Mouse (Mus musculus): Measurements from ENCODE around the gene Hoxd11.

The Hoxd11 gene

DNA sequence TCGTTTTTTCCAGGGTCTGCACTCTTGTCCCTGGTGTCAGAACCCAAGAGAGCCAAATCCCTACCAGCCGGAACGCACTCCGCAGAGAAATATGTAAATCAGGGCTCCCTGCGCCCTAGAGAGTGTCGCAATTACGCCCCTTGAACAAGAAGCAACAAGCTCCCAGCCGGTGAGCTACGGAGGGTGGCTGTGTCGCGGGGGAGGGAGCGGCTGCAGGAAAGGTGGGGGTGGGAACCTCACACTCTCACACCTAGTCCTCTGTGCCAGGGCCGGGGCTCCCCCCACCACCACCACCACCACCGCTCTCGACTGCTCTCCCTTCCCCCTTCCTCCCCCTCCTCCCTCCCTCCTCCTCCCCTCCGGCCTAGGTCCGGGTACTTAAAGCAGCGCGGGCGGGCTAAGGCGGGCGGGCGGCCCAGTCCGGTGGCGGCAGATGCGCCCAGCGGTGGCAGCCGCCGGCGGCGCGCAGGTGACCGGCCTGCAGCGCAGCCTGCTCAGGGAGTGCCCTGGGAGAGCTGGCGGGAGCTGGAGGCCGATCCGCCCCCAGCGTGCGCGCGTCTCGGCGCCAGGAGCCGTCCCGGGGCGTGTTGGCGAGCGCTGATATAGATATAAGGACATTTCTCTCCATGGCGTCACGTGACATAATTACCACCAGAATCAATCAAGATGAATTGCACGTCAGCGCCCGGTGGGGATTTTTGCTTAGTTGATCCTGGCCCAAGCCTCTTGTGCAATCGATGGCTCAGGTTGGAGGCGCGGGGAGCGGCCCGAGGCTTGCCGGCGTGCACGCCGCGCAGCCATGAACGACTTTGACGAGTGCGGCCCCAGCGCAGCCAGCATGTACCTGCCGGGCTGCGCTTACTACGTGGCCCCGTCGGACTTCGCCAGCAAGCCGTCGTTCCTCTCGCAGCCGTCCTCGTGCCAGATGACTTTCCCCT lies 2.5 kb downstream of the Hoxd11 start:
- no peak for DNase-seq (ENCODE audit: low read depth)

GRCm38 (mm10) chr2:74682796-74683195 lies 3.4 kb downstream of the Hoxd11 start:
- no peak for DNase-seq (ENCODE audit: low read depth)

DNA sequence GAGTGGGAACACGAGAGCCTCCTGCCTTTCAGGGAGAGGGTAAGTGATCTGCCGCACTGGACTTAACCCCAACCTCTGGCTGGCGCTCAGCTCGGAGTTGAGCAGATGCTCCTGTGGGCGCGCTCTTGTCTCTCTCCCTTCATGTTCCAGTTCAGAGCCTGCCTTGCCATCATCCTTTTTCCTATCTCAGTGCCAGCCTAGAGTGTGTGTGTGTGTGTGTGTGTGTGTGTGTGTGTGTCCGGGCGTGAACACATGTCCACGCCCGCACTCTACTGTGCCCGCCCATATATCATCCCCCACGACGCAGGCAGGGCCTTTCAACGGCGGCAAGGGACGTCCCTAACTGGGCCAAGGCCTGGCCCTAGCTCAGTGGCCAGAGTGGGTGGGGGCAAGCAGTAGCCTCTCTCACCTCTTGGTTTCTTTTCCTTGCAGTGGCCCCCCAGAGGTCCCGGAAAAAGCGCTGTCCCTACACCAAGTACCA lies 4.2 kb downstream of the Hoxd11 start:
- no peak for DNase-seq (ENCODE audit: low read depth)

GRCm38 (mm10) chr2:74684106-74684505 lies 4.7 kb downstream of the Hoxd11 start:
- no peak for DNase-seq (ENCODE audit: low read depth)

DNA sequence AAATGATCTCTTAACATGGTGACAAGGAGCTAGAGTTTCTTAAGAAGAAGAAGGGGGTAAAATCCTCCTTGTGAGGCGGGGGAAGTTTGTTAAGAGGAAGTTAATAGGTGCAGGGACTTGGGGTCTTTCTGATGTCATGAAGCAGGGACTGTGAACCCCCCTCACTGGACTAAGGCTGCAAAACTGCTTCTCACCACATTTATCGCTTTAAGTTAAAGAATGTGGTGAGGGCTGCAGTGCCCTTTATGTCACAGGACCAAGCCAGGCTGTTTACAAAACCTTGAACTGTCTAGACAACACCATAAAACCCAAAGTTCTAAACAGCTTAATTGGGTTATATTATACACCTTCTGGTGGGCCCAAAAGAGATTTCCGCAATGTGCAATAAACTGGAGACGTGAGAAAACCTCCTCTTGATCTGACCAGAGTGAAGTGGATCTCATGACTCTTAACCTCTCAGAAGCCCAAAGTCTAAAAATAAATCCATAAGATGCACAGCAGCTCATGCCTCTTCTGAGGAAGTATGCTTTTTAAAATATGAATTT lies 5.8 kb downstream of the Hoxd11 start:
- no peak for DNase-seq (ENCODE audit: low read depth)

- DNase-seq (ENCODE audit: low read depth), result peak; percentile 57
These were observed 7.1 kb downstream of the Hoxd11 start for GRCm38 (mm10) chr2:74686301-74686987.

DNA sequence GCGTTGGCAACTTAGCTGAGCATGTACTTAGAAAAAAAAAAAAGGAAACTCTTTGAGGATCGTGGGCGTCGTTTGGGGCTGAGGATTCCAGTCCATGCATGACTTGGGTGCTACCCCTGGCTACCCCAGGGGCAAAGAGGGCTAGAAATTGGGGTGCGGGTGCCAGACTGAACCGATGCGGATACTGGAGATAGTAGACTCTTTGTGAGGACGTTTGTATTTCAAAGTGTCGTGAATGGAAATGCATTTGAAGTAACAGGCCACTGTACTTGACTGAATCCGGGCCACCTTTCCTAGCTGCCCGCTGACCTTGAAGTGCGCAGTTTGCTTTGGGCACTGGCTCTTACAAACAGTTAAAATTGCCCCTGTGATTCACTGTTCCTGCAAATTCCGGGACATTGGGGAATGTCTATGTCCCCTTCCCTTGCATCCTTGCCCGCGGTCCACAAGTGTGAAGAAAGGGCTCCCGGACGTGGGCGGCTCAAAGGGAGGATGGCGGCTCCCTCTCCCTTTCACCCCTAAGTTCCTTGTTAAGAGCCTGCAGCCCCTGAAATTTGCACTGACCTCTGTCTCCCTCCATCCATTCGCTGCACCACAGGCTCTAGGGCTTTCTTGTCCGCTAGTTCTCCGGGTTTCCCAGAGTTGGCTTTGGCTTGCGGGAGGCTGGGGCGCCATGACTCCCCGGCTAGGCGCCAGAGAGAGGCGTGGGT lies 7.8 kb downstream of the Hoxd11 start:
- DNase-seq (ENCODE audit: low read depth), result no peak

DNA sequence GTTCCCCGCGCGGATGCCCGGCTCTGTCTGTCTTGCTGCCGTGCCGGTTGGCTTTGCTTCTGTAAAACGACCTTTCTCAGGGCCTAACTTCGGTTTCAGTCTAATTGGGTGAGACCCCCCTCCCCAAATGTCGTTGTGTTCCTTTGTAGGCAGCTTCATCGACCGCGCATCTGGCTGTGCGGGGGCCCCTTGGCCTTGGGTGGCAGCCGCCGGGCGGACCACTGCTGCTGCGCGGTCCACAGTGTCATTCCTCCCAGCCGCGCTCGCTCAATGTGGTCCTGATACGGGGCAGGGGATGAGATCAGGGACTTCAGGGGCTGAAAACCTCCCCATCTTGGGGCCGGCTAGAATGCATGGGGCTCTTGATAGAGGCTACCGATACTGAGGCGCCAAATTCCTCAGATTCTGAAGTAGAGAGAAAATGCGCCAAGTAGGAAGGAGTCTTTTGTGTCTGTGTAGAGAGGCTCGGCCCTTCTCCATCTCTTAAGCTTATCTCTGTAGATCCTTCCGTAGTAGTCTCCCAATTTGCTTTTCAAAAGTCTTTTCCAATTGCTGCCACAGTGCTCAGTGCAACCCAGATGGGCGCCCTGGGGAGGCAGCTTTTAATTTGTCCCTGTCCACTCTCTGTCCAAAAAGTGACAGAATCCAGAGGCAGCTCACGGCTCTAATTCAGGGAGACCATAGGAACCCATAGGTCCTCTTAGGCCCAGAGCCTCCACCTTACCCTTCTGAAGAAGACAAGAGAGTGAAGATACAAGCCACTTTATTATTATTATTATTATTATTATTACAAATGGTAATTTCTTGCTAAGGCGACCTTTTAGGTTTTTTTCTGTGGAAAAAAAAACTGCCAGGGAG lies 8.6 kb downstream of the Hoxd11 start:
- DNase-seq (ENCODE audit: low read depth), result no peak

DNA sequence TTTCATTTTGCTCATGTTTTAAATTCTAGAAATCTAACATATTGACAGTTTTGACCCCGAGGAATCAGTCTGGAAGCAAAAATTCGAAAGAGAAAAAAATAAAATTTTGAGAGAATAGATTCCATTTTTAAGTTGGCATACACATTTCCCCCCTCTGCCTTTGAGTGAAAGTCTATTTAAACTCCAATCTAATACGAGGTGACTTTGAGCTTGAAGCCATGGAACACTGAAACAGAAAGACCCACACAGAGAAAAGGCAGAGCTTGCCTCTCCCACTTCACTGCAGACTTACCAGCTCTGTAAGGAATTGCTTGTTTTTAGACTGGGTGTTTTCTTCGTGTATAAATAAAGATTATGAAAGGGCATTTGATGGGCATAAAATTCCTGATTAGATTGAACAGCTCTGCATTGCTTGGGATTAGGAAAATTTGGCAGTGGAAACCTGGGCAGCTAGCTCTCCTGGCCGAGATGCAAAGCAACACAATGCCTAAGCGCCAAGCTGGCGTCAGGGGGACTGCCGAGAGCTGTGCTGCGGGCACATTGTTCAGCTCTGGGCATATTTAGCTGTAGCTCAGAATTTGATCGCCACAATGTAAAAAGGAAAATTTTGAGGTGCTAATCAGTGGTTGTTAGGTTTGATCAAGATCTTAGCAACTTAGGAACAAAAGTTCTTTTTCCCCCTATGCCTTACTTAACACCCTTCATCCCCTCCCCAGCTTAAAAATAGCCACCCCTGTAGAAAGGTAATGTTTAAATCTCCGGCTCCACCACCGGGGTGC lies 9.6 kb downstream of the Hoxd11 start:
- no peak for DNase-seq (ENCODE audit: low read depth)

GRCm38 (mm10) chr2:74689574-74690337 lies 10.4 kb downstream of the Hoxd11 start:
- no peak for DNase-seq (ENCODE audit: low read depth)

DNA sequence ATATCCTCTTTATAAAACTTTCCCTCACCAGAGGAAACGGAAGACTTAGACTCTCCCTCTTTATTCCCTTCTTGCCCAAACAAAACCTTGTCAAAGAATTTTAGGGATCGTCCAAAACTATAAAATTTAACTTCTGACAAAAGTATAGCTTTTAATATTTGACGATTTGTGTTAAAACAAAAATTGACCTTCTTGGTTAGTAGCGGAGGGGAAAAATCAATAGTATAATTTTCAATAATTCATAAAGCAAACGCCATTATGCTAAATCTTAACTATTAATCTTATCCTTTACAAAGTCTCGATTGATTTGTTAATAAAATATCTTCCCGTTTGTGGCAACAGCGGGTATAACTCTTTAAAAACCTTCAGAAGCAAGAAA lies 11.0 kb downstream of the Hoxd11 start:
- DNase-seq (ENCODE audit: low read depth), result no peak

GRCm38 (mm10) chr2:74691022-74691951 lies 11.9 kb downstream of the Hoxd11 start, which contains the start of gene Hoxd10:
Hoxd10 (plus strand) TSS chr2:74691924.
- no peak for DNase-seq (ENCODE audit: low read depth)

DNA sequence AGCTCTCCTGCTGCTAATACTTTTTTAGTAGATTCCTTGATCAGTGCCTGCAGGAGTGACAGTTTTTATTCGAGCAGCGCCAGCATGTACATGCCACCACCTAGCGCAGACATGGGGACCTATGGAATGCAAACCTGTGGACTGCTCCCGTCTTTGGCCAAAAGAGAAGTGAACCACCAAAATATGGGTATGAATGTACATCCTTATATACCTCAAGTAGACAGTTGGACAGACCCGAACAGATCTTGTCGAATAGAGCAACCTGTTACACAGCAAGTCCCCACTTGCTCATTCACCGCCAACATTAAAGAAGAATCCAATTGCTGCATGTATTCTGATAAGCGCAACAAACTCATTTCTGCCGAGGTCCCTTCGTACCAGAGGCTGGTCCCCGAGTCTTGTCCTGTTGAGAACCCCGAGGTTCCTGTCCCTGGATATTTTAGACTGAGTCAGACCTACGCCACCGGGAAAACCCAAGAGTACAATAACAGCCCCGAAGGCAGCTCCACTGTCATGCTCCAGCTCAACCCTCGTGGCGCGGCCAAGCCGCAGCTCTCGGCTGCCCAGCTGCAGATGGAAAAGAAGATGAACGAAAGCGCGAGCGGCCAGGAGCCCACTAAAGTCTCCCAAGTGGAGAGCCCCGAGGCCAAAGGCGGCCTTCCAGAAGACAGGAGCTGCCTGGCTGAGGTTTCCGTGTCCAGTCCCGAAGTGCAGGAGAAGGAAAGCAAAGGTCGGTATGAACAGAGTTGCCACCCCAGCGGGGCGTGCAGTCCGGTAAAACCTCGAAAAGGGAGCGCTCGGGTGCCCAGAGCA lies 12.8 kb downstream of the Hoxd11 start:
- no peak for DNase-seq (ENCODE audit: low read depth)

- no peak for DNase-seq (ENCODE audit: low read depth)
These were observed 13.6 kb downstream of the Hoxd11 start for GRCm38 (mm10) chr2:74692808-74693431.

- DNase-seq (ENCODE audit: low read depth), result no peak
These were observed 14.1 kb downstream of the Hoxd11 start for GRCm38 (mm10) chr2:74693432-74693827.

- DNase-seq (ENCODE audit: low read depth), result peak; percentile 59
These were observed 14.7 kb downstream of the Hoxd11 start for GRCm38 (mm10) chr2:74694066-74694465.

DNA sequence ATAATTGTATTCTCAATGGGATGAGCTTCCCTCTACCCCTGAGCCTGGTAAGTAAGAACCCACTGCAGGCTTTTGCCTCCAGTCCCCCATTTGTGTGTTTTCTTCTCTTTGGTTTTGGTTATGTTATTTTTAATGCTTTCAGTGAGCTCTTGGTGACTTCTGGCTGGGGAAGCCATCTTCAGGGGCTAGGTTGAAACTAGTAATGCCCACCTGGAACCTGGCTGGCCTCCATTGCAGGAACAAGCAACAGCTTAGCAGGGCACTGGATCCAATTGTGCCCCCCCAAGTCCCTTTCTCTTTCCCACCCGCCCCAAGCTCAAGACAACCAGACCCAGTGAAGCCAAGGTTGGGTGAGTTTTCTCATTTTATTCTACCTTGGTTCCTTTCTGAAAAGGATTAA lies 16.0 kb downstream of the Hoxd11 start:
- DNase-seq (ENCODE audit: low read depth), result no peak
